Mouse (Mus musculus) brain, embryonic 14.5 days (tissue): ENCODE results near the gene Galk2.

ENCODE experiments used
- CTCF ChIP-seq: fragments of 200-500 bp; IDR thresholded peaks from 2 replicates; pipeline ENCODE4 v1.5.1; 2012; ENCODE audit warnings: inconsistent platforms, mild to moderate bottlenecking, moderate library complexity, borderline replicate concordance; ENCODE audit not compliant: insufficient read depth, insufficient read length; ENCODE audit errors: extremely low read depth
- POLR2A ChIP-seq: fragments of 200-500 bp; IDR thresholded peaks from 2 replicates; pipeline ENCODE4 v1.6.1; 2012; ENCODE audit warnings: mild to moderate bottlenecking, inconsistent platforms, borderline replicate concordance; ENCODE audit not compliant: poor library complexity, insufficient read depth, insufficient read length, severe bottlenecking; ENCODE audit errors: extremely low read depth

- TF ChIP-seq CTCF (no peak), POLR2A (no peak)
These were observed 31.0 kb upstream of the Galk2 start for GRCm38 (mm10) chr2:125827898-125828297.
